Mouse (Mus musculus) forelimb bud, embryonic 11.5 days (tissue): ENCODE results near the gene Dennd1c.

ENCODE experiments used
- DNase-seq: peaks from one replicate; pipeline ENCODE4 v3.0.0-alpha.2; 2012; ENCODE audit warnings: low read depth, low spot score

The Dennd1c gene

DNA sequence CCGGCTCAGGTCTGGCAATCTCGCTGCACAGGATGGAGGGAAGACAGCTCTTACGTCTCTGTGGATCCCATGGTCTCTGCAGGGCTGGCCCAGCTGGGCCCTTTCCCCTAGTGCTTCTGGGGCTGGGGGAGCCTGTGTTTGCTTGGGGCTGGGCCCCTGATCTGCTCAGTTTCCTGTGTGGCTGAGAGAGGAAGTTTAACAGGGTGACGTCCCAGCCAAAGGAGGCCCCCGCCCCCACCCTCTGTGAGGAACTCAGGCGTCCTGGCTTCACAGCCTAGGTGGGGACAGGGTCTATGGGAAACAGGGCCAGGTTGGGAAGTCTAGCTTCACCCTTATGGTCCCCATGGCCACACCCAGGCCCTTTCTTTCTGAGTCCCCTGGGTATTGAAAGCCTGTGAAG lies at the start of gene Dennd1c:
Gene Dennd1c (minus strand): TSS at position 179 of the 400 bp plus-strand sequence.
- DNase-seq = no peak

DNA sequence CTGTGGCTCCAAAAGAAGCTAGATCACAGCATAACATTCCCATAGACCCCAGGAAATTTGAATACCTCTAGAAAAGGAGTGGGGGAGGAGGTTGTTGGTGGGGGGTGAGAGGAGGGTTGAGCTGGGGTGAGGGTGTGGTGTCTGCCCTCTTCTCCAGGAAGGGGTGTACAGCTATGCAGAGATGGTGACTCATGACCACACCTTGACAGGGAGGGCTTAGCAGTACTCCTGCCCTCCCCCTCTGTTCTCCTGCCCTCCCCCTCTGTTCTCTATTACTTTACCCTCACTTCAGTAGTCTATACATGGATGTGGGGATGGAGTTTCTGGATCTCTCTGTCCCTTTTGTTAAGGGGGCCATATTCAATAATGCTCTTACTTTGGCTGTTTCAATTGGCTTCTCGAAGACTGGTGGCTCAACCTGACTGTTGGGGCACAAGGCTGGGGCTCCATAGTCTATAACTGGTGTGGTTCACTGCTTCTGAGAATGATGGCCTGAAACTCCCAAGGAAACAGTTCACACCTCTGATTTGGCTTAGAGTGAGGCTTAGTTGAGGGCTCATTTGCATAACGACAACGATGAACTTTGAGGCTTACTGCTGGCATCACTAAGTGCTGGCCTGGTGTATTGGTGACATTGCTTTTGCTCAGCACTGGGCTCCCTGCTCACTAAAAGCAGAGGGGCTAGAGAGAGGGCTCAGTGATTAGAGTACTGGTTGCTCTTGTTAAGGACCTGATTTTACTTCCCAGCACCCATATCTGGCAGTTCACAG lies 47.7 kb upstream of the Dennd1c start:
- DNase-seq = no peak

DNA sequence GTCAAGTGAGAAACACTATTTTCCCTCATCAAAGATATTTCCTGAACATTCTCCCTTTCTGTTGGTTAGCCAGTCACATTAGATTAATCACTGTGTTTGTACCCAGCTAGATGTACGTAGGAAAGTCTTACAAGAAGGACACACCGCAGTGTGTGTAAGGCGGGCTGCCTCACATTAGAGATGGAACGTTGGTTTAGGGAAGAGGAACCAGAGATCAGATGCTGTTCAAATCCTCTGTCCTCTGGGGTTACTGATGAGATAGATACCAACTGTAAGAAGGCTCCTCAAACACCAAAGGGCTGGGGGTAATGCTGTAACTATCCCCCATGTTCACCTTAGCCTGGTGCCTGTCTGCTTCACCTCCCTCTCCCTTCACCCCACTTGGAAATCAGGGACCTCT lies 46.5 kb upstream of the Dennd1c start:
- DNase-seq = no peak

DNA sequence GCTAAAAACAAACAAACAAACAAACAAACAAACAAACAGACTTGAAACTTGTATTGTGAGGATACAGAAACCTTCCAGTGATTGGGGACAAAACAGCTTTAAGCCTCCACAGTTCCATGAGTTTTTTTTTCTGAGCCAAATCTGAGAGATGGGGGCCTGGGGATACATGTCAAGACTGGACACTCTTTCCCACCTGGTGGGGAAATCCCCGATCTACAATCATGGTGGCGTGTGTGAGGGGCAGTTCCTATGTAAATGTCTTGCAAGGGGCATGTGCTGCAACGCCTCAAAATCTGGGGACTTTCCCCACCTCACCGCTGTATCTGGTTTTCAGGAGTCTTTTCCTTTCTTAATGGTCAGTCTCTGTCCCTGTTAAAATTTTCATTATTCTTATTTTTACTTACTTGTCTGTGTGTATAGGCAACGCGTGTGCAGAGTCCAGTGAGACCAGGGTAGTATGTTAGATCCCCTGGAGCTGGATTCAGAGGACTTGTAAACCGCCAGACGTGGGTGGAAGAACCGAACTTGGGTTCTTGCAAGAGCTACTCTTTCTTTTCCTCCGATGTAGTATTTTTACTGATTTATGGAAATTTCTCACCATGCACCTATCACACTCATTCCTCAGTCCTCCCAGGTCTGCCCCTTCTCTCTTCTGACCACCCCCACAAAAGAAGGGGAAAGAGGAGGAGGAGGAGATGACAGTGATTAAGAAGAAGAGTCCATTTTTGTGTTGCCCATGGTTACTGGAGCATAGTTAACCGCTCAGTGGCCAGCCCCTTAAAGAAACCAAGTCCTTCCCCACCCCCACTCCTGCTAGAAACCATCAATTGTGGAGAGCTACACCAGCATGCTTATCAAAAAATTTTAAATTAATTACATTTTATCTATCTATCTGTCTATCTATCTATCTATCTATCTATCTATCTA lies 45.1 kb upstream of the Dennd1c start:
- no peak for DNase-seq

DNA sequence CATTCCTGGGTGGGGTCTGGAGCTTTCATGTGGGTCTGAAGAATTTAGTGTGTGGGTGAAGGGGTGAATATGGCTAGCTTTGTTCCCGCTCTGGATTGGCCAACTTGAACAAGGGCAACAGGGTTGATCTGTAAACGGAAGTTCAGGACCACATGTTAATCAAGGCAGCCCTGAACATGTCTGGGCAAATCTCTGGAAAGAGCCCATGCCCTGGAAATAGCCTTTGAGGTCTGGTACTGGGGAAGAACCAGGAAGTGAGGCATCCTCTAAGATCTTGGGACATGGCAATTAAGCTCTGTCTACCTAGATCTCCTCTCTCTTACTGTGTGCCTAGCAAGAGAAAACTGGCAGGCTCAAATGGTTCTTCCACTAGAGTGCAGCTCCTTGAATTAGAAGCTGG lies 43.5 kb upstream of the Dennd1c start:
- DNase-seq = no peak

DNA sequence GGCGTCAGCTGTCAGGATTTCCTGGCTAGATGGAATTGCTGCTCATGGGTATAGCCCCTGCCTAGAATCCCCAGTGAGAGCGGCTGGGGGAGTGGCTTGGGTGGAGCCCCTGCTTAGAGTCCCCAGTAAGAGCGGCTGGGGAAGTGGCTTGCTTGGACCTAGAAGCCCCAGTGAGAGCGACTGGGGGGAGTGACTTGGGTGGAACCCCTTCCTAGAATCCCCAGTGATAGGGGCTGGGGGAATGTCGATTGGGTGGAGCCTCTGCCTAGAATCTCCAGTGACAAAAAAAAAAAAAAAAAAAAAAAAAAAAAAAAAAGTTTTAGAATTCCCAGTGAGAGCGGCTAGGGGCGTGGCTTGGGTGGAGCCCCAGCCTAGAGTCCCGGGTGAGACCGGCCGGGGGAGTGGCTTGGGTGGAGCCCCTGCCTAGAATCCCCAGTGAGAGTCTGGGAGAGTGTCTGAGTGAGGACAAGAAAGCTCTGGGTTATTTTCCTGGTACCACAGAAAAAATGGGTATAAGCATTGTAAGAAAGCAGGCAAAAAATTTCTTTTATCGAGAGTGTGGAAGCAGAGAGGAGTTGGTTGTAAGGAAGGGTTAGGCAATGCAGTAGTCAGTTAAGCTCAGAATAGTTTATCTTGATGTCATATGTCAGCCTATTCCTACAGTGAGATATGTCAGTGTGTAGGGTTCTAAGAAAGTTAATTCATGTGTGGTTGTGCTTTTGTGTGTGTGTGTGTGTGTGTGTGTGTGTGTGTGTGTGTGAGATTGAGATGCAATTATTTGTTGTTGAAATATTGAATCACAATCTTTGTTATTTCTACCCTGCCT lies 40.4 kb upstream of the Dennd1c start:
- peak; percentile 16 for DNase-seq

DNA sequence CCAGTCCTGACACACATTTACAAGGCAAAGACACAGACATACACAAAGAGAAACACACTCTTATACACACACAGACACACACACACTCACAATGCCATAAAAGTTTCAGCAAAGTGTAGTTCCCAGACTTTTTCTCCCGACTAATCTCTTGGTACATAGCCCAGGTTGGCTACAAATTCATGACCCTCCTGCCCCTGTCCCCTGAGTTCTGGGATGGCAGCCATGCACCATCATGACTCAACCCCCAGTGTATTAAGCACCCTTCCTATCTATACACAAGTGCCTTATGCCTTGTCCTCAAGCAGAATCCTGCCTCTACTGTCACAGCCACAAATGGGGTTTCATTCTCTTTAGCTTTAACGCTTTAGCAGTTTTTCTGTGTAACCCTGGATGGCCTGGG lies 38.5 kb upstream of the Dennd1c start:
- DNase-seq = no peak

DNA sequence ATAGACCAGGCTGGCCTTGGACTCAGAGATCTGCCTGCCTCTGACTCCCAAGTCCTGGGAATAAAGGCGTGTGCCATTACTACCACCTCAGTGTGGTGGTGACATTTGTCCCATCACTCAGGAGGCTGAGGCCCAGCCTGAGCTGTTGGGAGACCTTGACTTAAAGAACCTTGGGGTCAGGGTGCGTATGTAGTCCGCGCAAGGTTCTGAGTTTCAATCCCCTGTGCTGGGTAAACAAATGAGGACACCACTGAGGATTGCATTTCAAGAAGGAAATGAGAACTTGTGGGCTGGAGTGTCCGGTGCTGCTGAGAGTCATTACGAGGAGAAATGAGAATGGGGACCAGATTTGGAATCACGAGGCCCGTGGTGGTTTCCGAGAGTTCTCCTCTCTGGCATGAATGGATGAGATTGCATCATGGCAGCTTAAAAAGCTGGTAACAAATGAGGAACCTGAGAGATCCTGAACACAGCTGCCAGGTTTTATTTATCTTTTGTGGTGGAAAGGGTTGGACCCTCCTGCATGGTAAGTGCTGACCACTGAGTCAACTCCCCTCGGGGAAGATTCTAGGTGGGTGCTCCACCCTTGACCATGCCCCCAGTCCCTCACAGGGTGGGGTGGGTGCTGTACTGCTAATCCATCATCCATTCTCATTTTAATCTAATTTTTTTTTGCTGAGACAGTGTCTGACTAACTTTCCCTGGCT lies 34.6 kb upstream of the Dennd1c start:
- DNase-seq = no peak

DNA sequence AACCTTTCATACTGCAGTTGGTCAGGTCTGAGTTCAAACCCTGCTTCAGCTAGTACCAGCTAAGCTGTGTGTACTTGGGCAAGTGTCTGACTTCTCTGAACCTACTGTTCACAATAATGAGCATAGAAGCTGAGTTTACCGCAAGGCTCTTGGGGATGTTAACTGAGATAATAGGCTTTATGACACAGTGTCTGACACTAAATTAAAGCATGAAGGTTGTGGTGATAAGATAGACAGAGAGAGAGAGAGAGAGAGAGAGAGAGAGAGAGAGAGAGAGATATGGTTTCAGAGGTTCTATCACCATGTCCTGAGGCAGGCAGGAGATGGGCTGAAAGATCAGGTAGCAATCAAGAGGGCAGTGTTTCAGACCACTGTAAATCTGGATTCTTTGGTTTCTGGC lies 31.7 kb upstream of the Dennd1c start:
- DNase-seq = no peak

DNA sequence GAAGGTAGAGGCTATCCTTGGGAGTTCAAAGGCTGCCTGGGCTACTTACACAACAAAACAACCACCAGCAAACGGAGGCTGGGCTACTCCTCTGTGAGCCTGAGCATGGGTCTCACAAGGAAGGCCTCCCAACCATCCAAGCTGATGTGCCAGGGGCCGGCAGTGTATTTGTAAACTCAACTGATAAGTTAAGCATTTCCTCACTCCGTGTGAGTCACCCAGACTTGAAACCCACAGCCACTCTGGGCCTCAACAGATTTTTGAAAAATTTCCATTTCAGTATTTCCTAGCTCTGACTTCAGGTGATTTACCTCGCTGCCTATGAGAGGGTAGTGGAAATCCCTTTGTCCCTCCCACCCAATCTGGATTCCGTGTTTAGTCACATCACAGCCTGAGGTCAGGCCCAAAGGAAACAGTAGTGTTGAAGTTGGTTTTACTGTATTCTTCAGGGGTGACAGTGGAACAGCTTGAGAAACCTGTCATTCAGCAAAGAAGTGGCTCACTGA lies 30.4 kb upstream of the Dennd1c start:
- no peak for DNase-seq

DNA sequence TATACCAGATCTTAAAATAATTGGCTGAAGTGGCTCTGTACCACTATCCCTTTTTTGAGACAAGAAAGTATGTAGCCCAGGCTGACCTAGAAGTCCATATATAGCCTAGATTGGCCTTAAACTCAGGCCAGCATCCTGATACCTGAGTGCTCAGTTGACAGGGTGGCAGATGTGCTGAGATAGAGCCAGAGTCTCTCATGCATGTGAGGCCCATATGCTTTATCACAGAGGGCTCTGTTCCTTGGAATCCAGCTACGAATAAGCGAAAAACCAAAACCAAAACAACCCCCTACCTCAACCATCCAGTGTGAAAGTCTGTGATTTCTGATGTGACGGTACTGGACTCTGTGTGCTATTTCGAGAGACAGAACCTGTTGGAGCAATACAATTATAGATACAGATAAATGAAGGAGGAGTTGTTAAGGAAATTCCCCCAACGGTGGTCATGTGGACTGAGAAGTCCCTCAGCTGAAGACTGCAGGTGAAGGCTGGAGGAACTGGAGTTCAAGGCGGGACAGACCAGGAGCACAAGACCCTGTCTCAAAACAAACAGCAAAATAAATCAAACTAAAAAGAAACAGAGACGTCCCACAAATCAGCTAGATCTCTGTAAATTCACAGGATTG lies 29.8 kb upstream of the Dennd1c start:
- no peak for DNase-seq

DNA sequence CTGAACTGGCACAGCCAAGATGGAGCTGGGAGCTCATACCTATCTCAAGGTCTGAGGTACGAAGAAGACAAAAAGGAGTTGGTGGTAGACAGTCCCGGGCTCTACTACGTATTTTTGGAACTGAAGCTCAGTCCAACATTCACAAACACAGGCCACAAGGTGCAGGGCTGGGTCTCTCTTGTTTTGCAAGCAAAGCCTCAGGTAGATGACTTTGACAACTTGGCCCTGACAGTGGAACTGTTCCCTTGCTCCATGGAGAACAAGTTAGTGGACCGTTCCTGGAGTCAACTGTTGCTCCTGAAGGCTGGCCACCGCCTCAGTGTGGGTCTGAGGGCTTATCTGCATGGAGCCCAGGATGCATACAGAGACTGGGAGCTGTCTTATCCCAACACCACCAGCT lies 28.8 kb upstream of the Dennd1c start:
- DNase-seq = no peak

DNA sequence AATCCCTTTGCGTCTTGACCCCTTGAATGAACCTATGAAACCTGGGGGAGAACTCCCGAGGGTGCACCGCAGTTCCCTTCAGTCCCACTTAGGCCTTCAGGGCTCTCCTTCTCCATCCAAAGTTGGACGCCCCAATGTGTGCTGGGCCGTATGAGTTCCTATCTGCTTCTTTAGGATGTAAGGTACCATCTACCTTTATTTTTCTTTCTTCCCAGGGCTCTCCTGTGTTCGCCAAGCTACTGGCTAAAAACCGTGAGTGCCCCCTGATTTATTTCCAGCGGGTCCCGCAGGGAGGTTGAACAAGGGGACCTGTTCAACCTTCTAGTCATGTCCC lies 27.7 kb upstream of the Dennd1c start:
- DNase-seq = no peak

DNA sequence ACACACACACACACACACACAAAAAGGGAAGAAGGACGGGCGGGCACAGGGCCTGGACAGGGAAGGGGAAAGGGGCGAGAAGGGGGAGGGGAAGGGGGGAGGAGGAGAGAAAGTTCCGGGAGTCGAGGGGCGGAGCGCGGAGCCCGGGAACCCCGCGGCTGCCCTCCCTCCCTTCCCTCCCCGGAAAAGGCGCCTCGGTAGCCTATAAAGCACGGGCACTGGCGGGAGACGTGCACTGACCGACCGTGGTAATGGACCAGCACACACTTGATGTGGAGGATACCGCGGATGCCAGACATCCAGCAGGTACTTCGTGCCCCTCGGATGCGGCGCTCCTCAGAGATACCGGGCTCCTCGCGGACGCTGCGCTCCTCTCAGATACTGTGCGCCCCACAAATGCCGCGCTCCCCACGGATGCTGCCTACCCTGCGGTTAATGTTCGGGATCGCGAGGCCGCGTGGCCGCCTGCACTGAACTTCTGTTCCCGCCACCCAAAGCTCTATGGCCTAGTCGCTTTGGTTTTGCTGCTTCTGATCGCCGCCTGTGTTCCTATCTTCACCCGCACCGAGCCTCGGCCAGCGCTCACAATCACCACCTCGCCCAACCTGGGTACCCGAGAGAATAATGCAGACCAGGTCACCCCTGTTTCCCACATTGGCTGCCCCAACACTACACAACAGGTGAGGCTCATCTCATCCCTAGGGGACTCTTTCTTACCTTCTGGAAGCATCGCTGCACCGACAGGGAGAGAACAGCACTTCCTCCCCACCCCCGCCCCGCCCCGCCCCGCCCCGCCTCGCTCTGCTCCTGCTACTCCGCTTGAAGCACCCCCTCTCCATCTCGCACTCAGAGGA lies 27.1 kb upstream of the Dennd1c start, which contains the start of gene Tnfsf9:
Gene Tnfsf9 (plus strand): TSS at position 145 of the 854 bp plus-strand sequence.
- peak; percentile 53 for DNase-seq

DNA sequence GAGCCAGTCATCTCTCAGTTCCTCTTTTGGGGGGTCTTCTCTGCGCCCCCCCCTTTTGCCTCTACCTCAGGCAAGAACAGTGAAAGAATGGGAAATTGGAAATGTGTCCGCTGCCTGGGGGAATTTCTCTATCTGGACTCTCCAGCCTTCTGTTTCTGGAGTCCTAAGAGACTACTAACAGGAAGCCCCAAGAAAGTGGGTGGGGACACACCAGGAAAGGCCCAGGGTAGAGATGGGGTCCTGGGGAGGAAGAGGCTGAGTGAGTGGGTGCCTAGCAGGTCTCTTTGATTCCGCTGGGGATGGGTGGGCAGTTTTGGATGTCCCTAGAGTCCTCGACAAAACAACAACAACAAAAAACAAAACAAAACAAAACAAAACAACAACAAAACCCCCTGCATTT lies 26.2 kb upstream of the Dennd1c start:
- DNase-seq = no peak

DNA sequence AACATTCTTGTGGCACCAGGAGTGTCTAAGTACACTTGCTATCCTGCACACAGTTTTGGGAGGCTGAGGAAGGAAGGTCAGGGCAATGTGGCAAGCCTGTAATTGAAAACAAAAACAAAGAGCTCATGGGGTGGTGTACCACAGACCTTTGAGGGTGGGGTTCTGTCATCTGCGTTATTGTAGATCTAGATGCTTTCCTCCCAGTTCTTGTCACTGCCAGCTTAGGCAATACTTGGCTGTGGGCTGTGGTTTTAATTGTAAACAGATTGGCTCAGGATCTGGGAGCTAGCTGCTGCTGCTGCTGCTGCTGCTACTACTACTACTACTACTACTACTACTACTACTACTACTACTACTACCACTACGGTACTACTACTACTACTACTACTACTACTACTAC lies 24.0 kb upstream of the Dennd1c start:
- DNase-seq = no peak

DNA sequence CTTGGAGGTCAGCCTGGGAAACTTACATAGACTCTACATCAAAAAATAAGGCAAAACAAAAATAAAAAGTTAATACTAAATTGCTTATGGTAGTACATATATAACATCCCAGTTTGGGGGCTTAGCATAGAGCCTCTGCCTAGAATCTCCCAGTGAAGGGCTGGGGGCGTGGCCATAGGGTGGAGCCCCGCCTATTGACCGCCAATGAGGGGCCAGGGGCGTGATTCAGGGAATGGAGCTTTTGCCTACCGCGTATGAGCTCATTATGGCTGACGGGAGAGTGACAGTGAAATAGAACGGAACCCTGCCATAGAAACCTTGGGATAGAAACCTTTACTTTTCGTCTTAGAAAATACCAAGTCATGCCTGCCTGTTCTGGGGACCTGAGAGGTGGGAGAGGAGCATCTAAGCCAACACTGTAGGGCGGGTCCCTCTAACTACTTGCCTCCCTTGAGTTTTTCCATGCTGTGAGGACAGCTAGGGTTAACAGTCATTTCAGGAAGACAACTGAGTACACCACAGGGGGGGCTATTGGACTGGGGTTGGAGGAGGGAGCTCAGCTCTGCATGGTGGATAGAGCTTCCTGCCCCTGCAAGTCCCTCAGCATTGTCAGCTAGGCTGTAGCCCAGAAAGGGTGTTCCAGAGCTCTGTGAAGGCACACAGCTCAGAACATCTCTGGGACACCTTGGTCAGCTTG lies 21.5 kb upstream of the Dennd1c start:
- no peak for DNase-seq

DNA sequence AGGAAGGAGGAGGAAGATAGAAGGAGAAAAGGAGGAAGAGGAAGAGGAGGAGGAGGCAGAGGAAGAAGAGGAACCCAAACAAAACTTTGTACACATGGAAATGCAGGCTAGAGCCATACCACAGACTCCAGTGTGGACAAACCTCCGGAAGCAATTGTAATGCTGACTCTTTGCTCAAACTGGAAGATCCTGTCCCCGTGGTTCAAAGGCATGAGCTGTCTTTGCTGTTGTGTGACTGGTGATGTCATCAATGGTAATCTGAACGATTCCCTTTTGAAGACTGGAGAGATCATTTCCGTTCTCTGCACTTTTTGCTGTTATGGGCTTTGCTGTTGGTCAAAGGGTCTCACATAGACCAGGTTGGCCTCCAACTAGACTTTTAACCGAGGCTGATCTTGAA lies 20.0 kb upstream of the Dennd1c start:
- DNase-seq = no peak

DNA sequence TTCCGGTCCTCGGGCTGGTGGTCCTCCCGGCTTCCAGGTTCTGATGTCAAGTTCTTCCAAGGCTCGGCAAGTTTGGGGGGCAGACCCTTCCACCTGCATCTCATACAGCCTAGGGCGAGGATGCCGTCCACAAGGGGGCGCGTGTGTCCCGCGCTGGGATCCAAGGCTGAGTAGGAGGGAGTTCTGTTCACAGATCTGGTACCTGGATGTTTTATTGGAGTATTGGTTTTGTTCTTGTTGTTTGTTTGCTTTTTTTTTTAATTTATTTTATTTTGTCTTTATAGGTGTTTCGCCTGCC lies 18.3 kb upstream of the Dennd1c start:
- DNase-seq = peak; percentile 74
